9 mouse cellular contexts compared by ENCODE assay signal in genomic region chr11:50939621-50940366, GRCm38 (mm10). TPM values are rescaled to one million over a fixed set of nuclear protein-coding genes. Genes with fewer than 3 reads are reported as not detected.
DNase-seq lines count a peak whose midpoint lies in the region; TF ChIP-seq lines count a peak whose summit lies in the region.
"Had no signal": no experiment of that assay in that cellular context is flagged by ENCODE, and none has a peak within 500 bp of the region (broad histone marks: within the 10 kb centered on the region; RNA-seq: fewer than 3 reads in every experiment).

No protein-coding gene starts in this region.

- peak; percentile 35 for TF ChIP-seq CTCF in ES-Bruce4 (IDR thresholded peaks at IDR 0.05; ENCODE audit: low read depth, low read length)
- peak; percentile 66 for TF ChIP-seq CTCF in lung, adult 2 months (IDR thresholded peaks at IDR 0.05; ENCODE audit: insufficient read depth, low read length)

- H3K9ac ChIP-seq in ES-Bruce4 (ENCODE audit: low read depth, poor library complexity, severe bottlenecking): no peak overlapping the region

- peak; percentile 20 to 51 for DNase-seq in heart, postnatal 10 days
- no peak for DNase-seq in heart, embryonic 10.5 days (ENCODE audit: low spot score)
- DNase-seq in cerebellum, adult 9-10 months: peak; percentile 53
- DNase-seq in hindbrain, embryonic 10.5 days (ENCODE audit: low spot score): peak; percentile 42
- peak; percentile 10 for DNase-seq in lung, adult 2 months
- DNase-seq in retina, adult 2 months (ENCODE audit: low read depth, low spot score): peak; percentile 37
- no peak for DNase-seq in natural killer cell, adult 2 months (ENCODE audit: low spot score in 2 of 2)

- H3K4me3 ChIP-seq in heart, embryonic 10.5 days: no peak overlapping the region
- H3K4me3 ChIP-seq in ES-Bruce4 (ENCODE audit: low read depth, low read length): no peak overlapping the region
- no peak overlapping the region for H3K4me3 ChIP-seq in hindbrain, embryonic 10.5 days
- no peak overlapping the region for H3K4me3 ChIP-seq in lung, adult 2 months (replicated peaks; ENCODE audit: extremely low read depth, low read depth, low read length)

- no peak overlapping the region for H3K27ac ChIP-seq in heart, embryonic 10.5 days
- no peak overlapping the region for H3K27ac ChIP-seq in ES-Bruce4 (ENCODE audit: insufficient read depth, low read length)
- no peak overlapping the region for H3K27ac ChIP-seq in hindbrain, embryonic 10.5 days

- intact Hi-C loops in heart, postnatal 10 days (cut with DNase I): loop anchor here (1.0 to 10.0 kb wide), 4 partner anchors 94 to 595 kb away; partner anchors contain the start of genes BC049762, Clk4 and Zfp354a

- peaks cover 28% of the 10 kb centered on the region; the same call in 1 of the 2 replicates for H3K27me3 ChIP-seq in heart, embryonic 10.5 days (ENCODE audit: insufficient read depth, poor library complexity, severe bottlenecking)
- H3K27me3 ChIP-seq in ES-Bruce4 (ENCODE audit: control insufficient read depth, insufficient read depth, low read length, poor library complexity, severe bottlenecking): 0 out of 2 replicates have a peak, but pooled peaks cover 2% of the 10 kb centered on the region
- H3K27me3 ChIP-seq in hindbrain, embryonic 10.5 days (ENCODE audit: insufficient read depth, poor library complexity, severe bottlenecking): 0 out of 2 replicates have a peak, but pooled peaks cover 7% of the 10 kb centered on the region

- H3K4me1 ChIP-seq in heart, embryonic 10.5 days: no peaks in the 10 kb centered on the region
- H3K4me1 ChIP-seq in ES-Bruce4 (ENCODE audit: control insufficient read depth, insufficient read depth, low read length): no peaks in the 10 kb centered on the region
- no peaks in the 10 kb centered on the region for H3K4me1 ChIP-seq in hindbrain, embryonic 10.5 days (replicated peaks)
- no peaks in the 10 kb centered on the region for H3K4me1 ChIP-seq in lung, adult 2 months (ENCODE audit: control insufficient read depth, insufficient read depth, low read length)

- WGBS in heart, embryonic 10.5 days: 32% methylated on average over 14 of the region's 14 CpGs
- WGBS in hindbrain, embryonic 10.5 days: 39% methylated on average over 14 of the region's 14 CpGs
- WGBS in lung, adult 2 months: 34% methylated on average over 14 of the region's 14 CpGs

- no peaks in the 10 kb centered on the region for H3K9me3 ChIP-seq in heart, embryonic 10.5 days
- no peaks in the 10 kb centered on the region for H3K9me3 ChIP-seq in ES-Bruce4 (replicated peaks; ENCODE audit: control insufficient read depth, insufficient read depth, low read length, poor library complexity, severe bottlenecking)
- no peaks in the 10 kb centered on the region for H3K9me3 ChIP-seq in hindbrain, embryonic 10.5 days

- H3K36me3 ChIP-seq in heart, embryonic 10.5 days: no peaks in the 10 kb centered on the region
- H3K36me3 ChIP-seq in ES-Bruce4 (ENCODE audit: control insufficient read depth, insufficient read depth, low read length, poor library complexity, severe bottlenecking): no peaks in the 10 kb centered on the region
- no peaks in the 10 kb centered on the region for H3K36me3 ChIP-seq in hindbrain, embryonic 10.5 days

- no peak for TF ChIP-seq EP300 in ES-Bruce4 (IDR thresholded peaks at IDR 0.05; ENCODE audit: insufficient read depth, low read depth, low read length)

- no peak for TF ChIP-seq POLR2A in ES-Bruce4 (IDR thresholded peaks at IDR 0.05; ENCODE audit: insufficient read depth, low read length)
- no peak for TF ChIP-seq POLR2A in lung, adult 2 months (IDR thresholded peaks at IDR 0.05; ENCODE audit: borderline replicate concordance, extremely low read depth, low read depth, low read length)

RNA-seq across cellular contexts. Expression of gene 4933414I15Rik, which starts 3.8 kb away (rescaled TPM):
- not detected for total RNA-seq in heart, postnatal 10 days (2021)
- polyA plus RNA-seq in heart, embryonic 10.5 days (2016; fragmentation: Nextera tagmentation; extraction: Ambion mirVana): not detected in 2 replicates
- not detected in 2 replicates for polyA plus RNA-seq in ES-Bruce4 (2011; ENCODE audit: insufficient read depth, insufficient read length, low read depth, missing spikeins)
- not detected in 2 replicates for polyA plus RNA-seq in hindbrain, embryonic 10.5 days (2016; fragmentation: Nextera tagmentation; extraction: Ambion mirVana)
- not detected in 2 replicates for polyA plus RNA-seq in lung, adult 2 months (2012; rRNA removed)
- polyA plus RNA-seq: liver, embryonic 16.5 days had no signal

RNA-seq across cellular contexts. Expression of gene Zfp354b, which starts 8.4 kb away (rescaled TPM):
- 1 to 10 TPM; 1.1 to 1.3 TPM for total RNA-seq in heart, postnatal 10 days (2021)
- 0.52 and 0.80 TPM in 2 replicates for polyA plus RNA-seq in heart, embryonic 10.5 days (2016; fragmentation: Nextera tagmentation; extraction: Ambion mirVana)
- polyA plus RNA-seq in ES-Bruce4 (2011; ENCODE audit: insufficient read depth, insufficient read length, low read depth, missing spikeins): 0.52 and 1.0 TPM in 2 replicates
- polyA plus RNA-seq in hindbrain, embryonic 10.5 days (2016; fragmentation: Nextera tagmentation; extraction: Ambion mirVana): 0.88 and 1.1 TPM in 2 replicates
- polyA plus RNA-seq in lung, adult 2 months (2012; rRNA removed): 0.19 and 0.28 TPM in 2 replicates

RNA-seq across cellular contexts. Expression of gene Prop1, which starts 13.8 kb away (rescaled TPM):
- total RNA-seq in heart, postnatal 10 days (2021): not detected
- polyA plus RNA-seq in heart, embryonic 10.5 days (2016; fragmentation: Nextera tagmentation; extraction: Ambion mirVana): not detected in 2 replicates
- not detected in 2 replicates for polyA plus RNA-seq in ES-Bruce4 (2011; ENCODE audit: insufficient read depth, insufficient read length, low read depth, missing spikeins)
- polyA plus RNA-seq in hindbrain, embryonic 10.5 days (2016; fragmentation: Nextera tagmentation; extraction: Ambion mirVana): not detected in 2 replicates
- polyA plus RNA-seq in lung, adult 2 months (2012; rRNA removed): not detected in 2 replicates
- polyA plus RNA-seq: liver, embryonic 16.5 days had no signal

RNA-seq across cellular contexts. Expression of gene Zfp2, which starts 23.8 kb away (rescaled TPM):
- total RNA-seq in heart, postnatal 10 days (2021): 1 to 10 TPM; 3.1 to 4.6 TPM
- 8.6 and 11.1 TPM in 2 replicates for polyA plus RNA-seq in heart, embryonic 10.5 days (2016; fragmentation: Nextera tagmentation; extraction: Ambion mirVana)
- 16.5 and 16.8 TPM in 2 replicates for polyA plus RNA-seq in ES-Bruce4 (2011; ENCODE audit: insufficient read depth, insufficient read length, low read depth, missing spikeins)
- 27.0 and 27.8 TPM in 2 replicates for polyA plus RNA-seq in hindbrain, embryonic 10.5 days (2016; fragmentation: Nextera tagmentation; extraction: Ambion mirVana)
- 0.74 and 1.4 TPM in 2 replicates for polyA plus RNA-seq in lung, adult 2 months (2012; rRNA removed)

RNA-seq across cellular contexts. Expression of gene Olfr1378, which starts 26.5 kb away (rescaled TPM):
- not detected for total RNA-seq in heart, postnatal 10 days (2021)
- not detected in 2 replicates for polyA plus RNA-seq in heart, embryonic 10.5 days (2016; fragmentation: Nextera tagmentation; extraction: Ambion mirVana)
- polyA plus RNA-seq in ES-Bruce4 (2011; ENCODE audit: insufficient read depth, insufficient read length, low read depth, missing spikeins): not detected in 2 replicates
- polyA plus RNA-seq in hindbrain, embryonic 10.5 days (2016; fragmentation: Nextera tagmentation; extraction: Ambion mirVana): not detected in 2 replicates
- polyA plus RNA-seq in lung, adult 2 months (2012; rRNA removed): not detected in 2 replicates
- polyA plus RNA-seq: liver, embryonic 16.5 days had no signal

Comparison
In these comparisons a context has a peak if more than half of its experiments do, and no peak if none do; other contexts are left out.
1. DNase-seq: peak in heart, postnatal 10 days (2 of 2), cerebellum, adult 9-10 months (single experiment), hindbrain, embryonic 10.5 days (single experiment), lung, adult 2 months (single experiment) and retina, adult 2 months (single experiment); none in heart, embryonic 10.5 days (single experiment) and natural killer cell, adult 2 months (0 of 2).